Mouse (Mus musculus) myocyte (in vitro differentiated cells): ENCODE results near the gene Fbxo36.

ENCODE experiments used
- CEBPB ChIP-seq: IDR thresholded peaks from 2 replicates; pipeline ENCODE4 v1.6.1; 2011; ENCODE audit warnings: mild to moderate bottlenecking, moderate library complexity; ENCODE audit not compliant: poor library complexity, insufficient read depth, severe bottlenecking
- E2F4 ChIP-seq: IDR thresholded peaks from one replicate; pipeline ENCODE4 v1.6.1; 2011; ENCODE audit warnings: mild to moderate bottlenecking, control low read depth, moderate library complexity; ENCODE audit not compliant: insufficient read depth
- MAX ChIP-seq: IDR thresholded peaks from one replicate; pipeline ENCODE4 v1.6.1; 2011; ENCODE audit warnings: low read depth, mild to moderate bottlenecking, control low read depth
- MYOD1 ChIP-seq, 3 experiments: IDR thresholded peaks; one replicate each; pipeline ENCODE4 v1.6.1; 2011; ENCODE audit warnings: control low read depth in 2 of 3, low read depth in 2 of 3, mild to moderate bottlenecking in 2 of 3, moderate library complexity in 1 of 3; ENCODE audit not compliant: insufficient read length in 2 of 3, control insufficient read depth in 1 of 3
- MYOG ChIP-seq, 3 experiments: IDR thresholded peaks; one replicate each; pipeline ENCODE4 v1.6.1; 2011; ENCODE audit warnings: control low read depth in 2 of 3, low read depth in 2 of 3, mild to moderate bottlenecking in 2 of 3; ENCODE audit not compliant: insufficient read length in 2 of 3, control insufficient read depth in 1 of 3, insufficient read depth in 1 of 3
- POLR2A ChIP-seq: IDR thresholded peaks from one replicate; pipeline ENCODE4 v1.6.1; 2011; ENCODE audit warnings: low read depth, mild to moderate bottlenecking, control low read depth, moderate library complexity; ENCODE audit not compliant: insufficient read length
- POLR2AphosphoS2 ChIP-seq: IDR thresholded peaks from one replicate; pipeline ENCODE4 v1.6.1; 2011; ENCODE audit warnings: low read depth, control low read depth; ENCODE audit not compliant: insufficient read length
- REST ChIP-seq: IDR thresholded peaks from one replicate; pipeline ENCODE4 v1.6.1; 2011; ENCODE audit warnings: mild to moderate bottlenecking, control low read depth, moderate library complexity; ENCODE audit not compliant: insufficient read depth, insufficient read length
- SRF ChIP-seq: IDR thresholded peaks from one replicate; pipeline ENCODE4 v1.6.1; 2011; ENCODE audit warnings: low read depth; ENCODE audit not compliant: control insufficient read depth, insufficient read length
- TCF12 ChIP-seq: IDR thresholded peaks from one replicate; pipeline ENCODE4 v1.6.1; 2011; ENCODE audit warnings: mild to moderate bottlenecking, control low read depth; ENCODE audit not compliant: poor library complexity, insufficient read depth, severe bottlenecking
- TCF3 ChIP-seq: IDR thresholded peaks from one replicate; pipeline ENCODE4 v1.6.1; 2011; ENCODE audit warnings: low read depth, control low read depth; ENCODE audit not compliant: insufficient read length
- USF1 ChIP-seq: IDR thresholded peaks from one replicate; pipeline ENCODE4 v1.6.1; 2011; ENCODE audit warnings: low read depth, mild to moderate bottlenecking, control low read depth, moderate library complexity

DNA sequence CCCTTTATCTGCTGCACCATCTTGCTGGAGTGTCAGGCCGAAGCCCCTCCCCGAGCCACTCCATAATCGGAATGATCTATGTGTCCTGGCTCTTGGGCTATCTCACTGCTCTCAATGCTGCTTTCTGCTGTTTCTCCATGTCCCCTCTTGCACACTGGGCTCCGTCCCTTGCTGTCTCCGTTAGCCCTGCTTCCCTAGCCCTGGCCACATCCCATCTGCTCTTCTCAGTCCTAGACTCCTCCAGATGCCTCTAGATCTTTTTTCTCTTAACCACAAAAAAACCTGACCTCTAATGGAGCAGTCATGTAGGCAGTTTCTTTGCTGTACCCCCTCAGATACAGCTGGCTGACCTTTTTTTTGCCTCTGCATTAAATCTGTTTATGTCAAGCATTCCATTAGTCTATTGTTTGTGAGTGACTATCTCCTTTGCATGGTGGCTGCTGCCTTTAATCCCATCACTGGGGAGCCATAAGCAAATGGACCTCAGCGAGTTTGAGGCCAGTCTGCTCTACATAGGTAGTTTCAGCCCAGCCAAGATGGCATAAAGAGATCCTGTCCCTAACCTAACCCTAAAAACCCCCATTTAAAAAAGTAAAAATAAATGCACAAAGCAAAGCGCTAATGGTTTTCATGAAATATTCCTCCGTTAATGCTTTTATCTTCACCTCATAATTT lies 49.8 kb downstream of the Fbxo36 start:
- TF ChIP-seq CEBPB (no peak), POLR2A (no peak), MAX (no peak), USF1 (no peak), E2F4 (no peak), TCF12 (no peak), POLR2AphosphoS2 (no peak), MYOD1 (IDR thresholded peaks at IDR 0.05; ENCODE audit: control insufficient read depth in 1 of 3, insufficient read length in 2 of 3, low read depth in 2 of 3) (no peak), SRF (no peak), MYOG (IDR thresholded peaks at IDR 0.05; ENCODE audit: control insufficient read depth in 1 of 3, insufficient read depth in 1 of 3, insufficient read length in 2 of 3, low read depth in 2 of 3) (no peak), TCF3 (no peak), REST (no peak)
